Mouse (Mus musculus): ENCODE measurements around the gene Zfp691.

Gene Zfp691

GRCm38 (mm10) chr4:119173851-119174453 lies at the start of gene Zfp691:
Gene Zfp691 (minus strand): TSS chr4:119174195.
- under 1% methylated on average over 40 of the region's 40 CpGs for WGBS

DNA sequence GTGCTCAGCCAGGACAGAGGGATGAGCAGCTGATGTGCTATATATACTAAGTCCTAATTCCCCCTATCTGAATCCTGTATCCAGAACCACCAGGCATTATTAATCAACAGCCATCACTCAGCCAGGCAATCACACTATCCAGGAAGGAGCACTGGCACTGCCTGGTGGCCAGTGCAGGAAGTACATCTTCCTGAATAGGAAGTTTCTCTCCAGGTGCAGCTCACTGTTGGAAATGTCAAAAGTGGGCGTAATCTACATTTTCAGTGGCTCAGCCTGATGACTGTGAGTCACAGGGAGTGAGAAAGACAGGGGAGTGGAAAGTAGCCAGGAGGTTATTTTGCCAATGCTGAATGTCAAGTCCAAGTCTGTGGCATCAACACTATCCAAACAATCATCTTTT lies 49.7 kb upstream of the Zfp691 start:
- 55% methylated on average over 1 of the region's 1 CpGs for WGBS

DNA sequence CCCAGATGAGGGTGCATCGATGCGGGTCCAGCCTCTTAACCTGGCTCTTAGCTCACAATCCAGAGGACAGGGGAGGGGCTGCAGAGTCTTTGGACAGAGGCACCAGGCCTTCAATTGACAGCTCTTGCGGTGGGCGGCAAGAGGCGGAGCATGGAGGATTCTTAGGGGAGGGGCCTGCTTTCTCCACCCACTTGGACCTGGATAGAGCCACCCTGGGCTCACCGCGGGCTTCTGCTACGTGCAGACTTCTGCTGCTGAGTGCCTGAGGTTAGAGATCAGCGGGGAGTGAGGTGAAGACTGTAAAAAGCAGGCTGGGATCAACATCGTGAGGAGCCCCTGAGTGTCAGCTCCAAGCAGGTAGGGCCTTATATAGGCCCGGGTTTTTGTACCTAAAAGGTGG lies 44.2 kb upstream of the Zfp691 start, which contains the start of gene Tmem269:
Gene Tmem269, minus strand, starts transcription at position 49 of the 400 bp plus-strand sequence.
- WGBS = 32% methylated on average over 11 of the region's 11 CpGs

GRCm38 (mm10) chr4:119216667-119217066 lies 42.7 kb upstream of the Zfp691 start:
- 60% methylated on average over 8 of the region's 8 CpGs for WGBS

GRCm38 (mm10) chr4:119204672-119205071 lies 30.7 kb upstream of the Zfp691 start:
- 26% methylated on average over 8 of the region's 8 CpGs for WGBS

GRCm38 (mm10) chr4:119198105-119198504 lies 24.1 kb upstream of the Zfp691 start:
- WGBS = 94% methylated on average over 6 of the region's 6 CpGs

DNA sequence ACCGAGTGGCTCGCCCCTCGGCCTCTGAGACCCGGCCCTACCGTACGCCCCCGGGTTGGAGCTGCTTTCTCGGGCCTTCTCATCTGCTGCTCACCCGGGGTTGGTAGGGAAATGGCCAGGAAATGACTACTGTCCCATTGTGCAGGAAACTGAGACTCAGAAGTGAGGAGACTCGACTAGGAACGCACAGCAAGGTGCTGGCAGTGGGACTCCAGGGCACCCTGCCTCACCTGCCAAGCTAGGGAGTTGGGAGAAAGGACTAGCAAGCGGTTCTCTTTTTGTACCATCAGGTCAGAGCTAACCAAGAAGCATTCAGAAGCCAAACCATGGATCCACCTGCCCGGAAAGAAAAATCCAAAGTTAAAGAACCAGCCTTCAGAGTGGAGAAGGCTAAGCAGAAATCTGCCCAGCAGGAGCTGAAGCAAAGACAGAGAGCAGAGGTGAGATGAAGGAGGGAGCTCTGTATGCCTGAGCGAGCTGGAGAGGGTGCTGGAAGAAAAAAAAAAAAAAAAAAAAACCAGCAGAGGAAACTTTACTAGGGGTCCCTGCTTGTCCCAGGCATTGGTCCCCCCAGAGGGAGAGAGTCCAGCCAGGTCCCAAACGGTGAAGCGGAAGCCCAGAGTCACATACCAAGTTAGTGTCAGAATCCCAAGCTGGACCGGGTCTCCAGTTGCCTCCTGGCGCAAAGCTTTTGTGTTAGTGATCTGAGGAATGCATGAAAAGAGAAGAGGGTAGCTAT lies 21.8 kb upstream of the Zfp691 start:
- 10% methylated on average over 18 of the region's 18 CpGs for WGBS

- WGBS = under 1% methylated on average over 43 of the region's 47 CpGs
These were observed 21.1 kb upstream of the Zfp691 start, which contains the start of gene Svbp for GRCm38 (mm10) chr4:119194909-119195581. Gene Svbp (plus strand): TSS chr4:119195306.

GRCm38 (mm10) chr4:119192757-119193156 lies 18.8 kb upstream of the Zfp691 start:
- 93% methylated on average over 4 of the region's 4 CpGs for WGBS

DNA sequence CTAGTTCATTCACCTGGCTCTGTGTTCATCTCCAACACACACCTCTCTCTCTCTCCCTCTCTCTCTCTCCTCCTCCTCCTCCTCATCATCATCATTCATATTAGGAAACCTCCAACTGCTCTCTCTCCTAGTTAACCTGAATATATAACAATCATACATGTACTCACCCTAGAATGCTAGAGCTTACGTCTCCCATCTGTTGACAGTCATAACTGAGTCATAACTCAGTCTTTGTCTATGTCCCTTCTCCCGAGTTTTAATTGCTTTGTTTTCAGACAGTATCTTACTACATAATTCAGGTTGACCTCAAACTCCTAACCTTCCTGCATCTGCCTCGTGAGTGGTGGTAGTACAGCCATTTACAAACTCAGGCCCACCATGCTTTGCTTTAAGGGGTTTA lies 17.3 kb upstream of the Zfp691 start:
- 64% methylated on average over 3 of the region's 3 CpGs for WGBS

DNA sequence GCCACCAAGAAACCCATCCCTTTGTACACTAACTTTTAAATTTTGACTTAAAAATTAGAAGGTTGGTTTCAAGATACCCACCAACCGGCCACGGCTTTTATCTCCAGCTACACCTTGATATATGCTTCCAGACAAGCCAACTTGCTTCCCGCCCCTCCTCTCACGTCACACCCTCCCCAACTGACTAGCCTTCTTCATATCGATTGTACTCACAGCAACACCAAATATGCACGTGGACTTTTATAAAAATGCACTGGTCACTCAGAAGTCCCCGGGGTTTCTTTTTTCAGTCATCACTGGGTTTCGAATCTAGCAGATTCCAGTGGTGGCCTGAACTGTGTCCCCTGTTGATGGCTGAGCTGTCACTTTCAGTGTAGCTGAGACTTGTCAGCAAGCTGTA lies 16.6 kb upstream of the Zfp691 start:
- WGBS = 91% methylated on average over 8 of the region's 8 CpGs

- 83% methylated on average over 6 of the region's 6 CpGs for WGBS
These were observed 15.9 kb upstream of the Zfp691 start, which contains the start of gene Ermap for GRCm38 (mm10) chr4:119189864-119190263. Gene Ermap (minus strand): TSS chr4:119190011.

DNA sequence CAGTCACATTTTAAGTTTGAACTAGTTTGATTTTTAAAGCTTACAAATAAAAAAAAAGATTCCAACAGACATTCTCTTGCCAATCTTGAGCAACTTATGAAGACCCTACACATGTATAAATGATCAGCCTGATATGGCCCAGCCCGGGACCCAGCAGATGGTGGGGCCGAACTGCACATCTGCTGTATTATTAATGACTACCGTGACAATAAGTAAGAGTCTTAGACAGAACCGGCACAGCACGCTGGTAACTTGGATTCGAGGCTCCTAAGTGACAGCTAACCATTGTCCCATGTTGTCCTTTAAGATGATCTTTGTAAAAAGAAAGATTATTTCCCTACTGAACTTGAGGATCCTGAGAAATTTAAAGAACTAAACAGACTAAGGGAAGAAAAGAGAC lies 15.4 kb upstream of the Zfp691 start:
- WGBS = 82% methylated on average over 6 of the region's 6 CpGs

DNA sequence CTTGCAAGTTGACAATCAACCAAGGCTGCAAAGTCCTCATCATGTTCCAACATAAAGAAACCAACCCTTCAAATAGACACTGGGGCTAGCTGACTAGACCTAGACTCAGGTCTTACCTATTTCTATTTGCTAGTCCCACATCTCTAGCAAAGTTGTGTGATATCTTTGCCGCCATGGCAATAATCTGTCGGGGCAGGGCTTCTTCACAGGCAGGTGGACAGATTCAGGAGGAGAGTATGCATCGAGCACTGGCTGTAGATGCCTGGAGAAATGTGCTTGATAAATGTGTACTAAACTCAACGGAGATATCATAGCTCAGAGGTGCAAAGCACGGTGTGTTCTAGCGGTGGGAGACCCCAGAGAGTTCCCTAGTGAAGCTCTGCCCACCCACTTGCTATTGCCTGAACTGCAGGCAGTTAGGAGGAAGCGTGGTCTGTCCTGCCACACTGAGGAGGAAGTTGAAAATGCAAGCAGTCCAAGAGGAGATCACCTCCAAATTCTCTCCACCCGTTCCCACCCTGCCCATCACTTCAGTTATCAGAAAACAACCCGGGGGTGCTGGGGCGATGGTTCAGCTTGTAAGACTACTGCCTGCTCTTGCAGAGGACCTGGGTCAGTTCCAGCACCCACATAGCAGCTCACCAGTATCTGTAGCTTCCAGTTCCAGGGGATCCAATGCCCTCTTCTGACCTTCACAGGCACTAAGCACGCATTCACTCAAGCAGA lies 14.2 kb upstream of the Zfp691 start:
- 51% methylated on average over 11 of the region's 11 CpGs for WGBS

GRCm38 (mm10) chr4:119185771-119186170 lies 11.8 kb upstream of the Zfp691 start:
- 82% methylated on average over 4 of the region's 4 CpGs for WGBS

DNA sequence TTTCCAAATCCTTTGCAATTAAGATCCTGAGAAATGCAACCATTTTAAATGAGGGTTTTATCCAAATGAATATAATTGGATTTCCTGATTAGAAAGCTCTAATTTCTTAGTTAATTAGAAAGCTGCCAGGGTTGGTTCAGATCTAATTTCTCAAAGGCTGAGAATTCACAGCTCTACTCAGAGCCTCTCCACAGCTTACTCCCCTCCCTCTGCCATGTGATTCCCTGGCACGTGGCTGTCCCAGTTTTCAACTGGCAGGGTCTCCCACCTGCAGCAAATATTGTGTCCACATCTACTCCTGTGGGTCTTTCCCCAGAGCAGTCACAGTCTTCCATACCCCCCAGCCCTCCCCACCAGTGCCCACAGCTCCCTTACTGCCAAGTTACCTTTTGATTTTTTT lies 9.5 kb upstream of the Zfp691 start:
- WGBS = 21% methylated on average over 1 of the region's 1 CpGs

GRCm38 (mm10) chr4:119181456-119181855 lies 7.5 kb upstream of the Zfp691 start:
- WGBS = 80% methylated on average over 9 of the region's 9 CpGs

- whole genome bisulfite sequencing = 70% methylated on average over 4 of the region's 4 CpGs
These were observed 6.2 kb upstream of the Zfp691 start for GRCm38 (mm10) chr4:119180133-119180707.

DNA sequence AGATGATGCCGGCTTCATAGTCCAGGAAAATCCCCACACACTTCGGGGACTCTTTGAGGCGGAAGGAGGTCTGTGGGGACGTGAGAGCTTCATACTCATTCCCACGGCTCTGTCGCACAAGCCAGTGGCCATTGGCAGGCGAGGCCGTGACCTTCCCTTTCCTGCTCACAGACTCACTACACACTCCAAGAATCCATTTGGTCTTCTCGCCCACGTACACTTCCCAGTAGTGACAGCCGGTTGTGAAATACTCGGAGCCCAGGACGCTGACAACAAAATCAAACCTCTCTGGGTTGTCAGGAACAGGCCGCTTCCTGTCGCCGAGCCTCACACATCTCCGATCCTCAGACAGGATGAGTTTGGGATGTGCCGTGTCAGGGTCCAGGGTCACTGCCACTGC lies 4.3 kb upstream of the Zfp691 start:
- 72% methylated on average over 18 of the region's 18 CpGs for WGBS

GRCm38 (mm10) chr4:119177702-119178101 lies 3.7 kb upstream of the Zfp691 start:
- WGBS = 85% methylated on average over 5 of the region's 5 CpGs

GRCm38 (mm10) chr4:119172919-119173650 lies 910 bp downstream of the Zfp691 start:
- 26% methylated on average over 18 of the region's 18 CpGs for WGBS

Data from cerebral cortex, adult 2 months (tissue).